5 mouse cellular contexts compared by ENCODE assay signal in the genomic region with DNA sequence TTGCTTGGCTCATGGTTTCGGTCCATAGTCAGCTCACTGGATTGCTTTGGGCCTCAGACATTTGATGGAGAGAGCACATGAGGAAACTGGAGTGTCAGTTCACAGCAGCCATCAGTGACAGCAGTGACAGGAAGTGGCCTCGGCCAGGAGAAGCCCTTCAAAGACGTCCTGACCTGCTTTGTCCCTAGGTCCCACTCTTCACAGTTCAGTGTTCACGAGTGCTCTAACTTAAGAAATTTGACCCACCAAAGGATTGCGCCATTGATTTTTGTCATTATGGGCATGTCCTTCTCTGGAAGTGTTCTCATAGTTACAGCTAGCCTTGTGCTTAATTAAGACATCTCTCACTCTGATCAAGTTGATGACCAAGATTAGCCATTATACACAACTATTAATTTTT. TPM values are rescaled to one million over a fixed set of nuclear protein-coding genes. Genes with fewer than 3 reads are reported as not detected.
DNase-seq lines count a peak whose midpoint lies in the region; ATAC-seq and TF ChIP-seq lines count a peak whose summit lies in the region.
"Not testable (repeated sequence)": the region's sequence is repeated elsewhere in the genome, so short reads cannot be mapped to it uniquely, and the experiment has no call there.

No protein-coding gene starts in this region.

- H3K27me3 ChIP-seq in liver, adult 2 months (ENCODE audit: control insufficient read depth, insufficient read depth, low read length): not testable (repeated sequence)

- 52% methylated on average over 5 of the region's 5 CpGs for WGBS in liver, adult 2 months

- not testable (repeated sequence) for TF ChIP-seq CTCF in liver, adult 2 months (IDR thresholded peaks at IDR 0.05; ENCODE audit: low read depth, low read length)

- TF ChIP-seq POLR2A in liver, adult 2 months (IDR thresholded peaks at IDR 0.05; ENCODE audit: extremely low read depth, insufficient read depth, low read length): not testable (repeated sequence)

- H3K9ac ChIP-seq in liver, adult 2 months (ENCODE audit: low read depth, low read length): not testable (repeated sequence)

- H3K4me1 ChIP-seq in liver, adult 2 months (ENCODE audit: control insufficient read depth, insufficient read depth, low read length): peaks cover 34% of the 10 kb centered on the region

- H3K36me3 ChIP-seq in liver, adult 2 months (ENCODE audit: control insufficient read depth, insufficient read depth, low read length): not testable (repeated sequence)

- H3K79me2 ChIP-seq in liver, adult 2 months (ENCODE audit: control insufficient read depth, insufficient read depth, low read length): peaks cover 50% of the 10 kb centered on the region

- DNase-seq in 416B (ENCODE audit: low read depth): peak; percentile 55
- peak; percentile 34 for DNase-seq in liver, adult 2 months (ENCODE audit: extremely low read depth, low read depth, low spot score)

- H3K27ac ChIP-seq in liver, adult 2 months (replicated peaks; ENCODE audit: insufficient read depth, low read depth, low read length): peak overlapping the region; percentile 64

- H3K4me3 ChIP-seq in liver, adult 2 months (ENCODE audit: insufficient read depth, low read depth, low read length): not testable (repeated sequence)

- peak; percentile 49 for ATAC-seq in activated CD4-positive, CD25-positive, alpha-beta regulatory T cell, adult 4 months
- ATAC-seq in granulocyte monocyte progenitor cell, adult 5-6 weeks (replicated peaks; ENCODE audit: poor library complexity, severe bottlenecking): peak; percentile 67
- peak; percentile 52 for ATAC-seq in megakaryocyte progenitor cell, adult 5-6 weeks (replicated peaks; ENCODE audit: poor library complexity)

RNA-seq across cellular contexts. Expression of a gene that starts 34.2 kb away (rescaled TPM):
- 10 to 100 TPM; 12.0 to 16.7 TPM for polyA plus RNA-seq in activated CD4-positive, CD25-positive, alpha-beta regulatory T cell, adult 4 months (2017; shearing (Covaris generic))
- 60.6 and 67.4 TPM in 2 replicates for total RNA-seq in granulocyte monocyte progenitor cell, adult 5-6 weeks (2014; fragmentation: Nextera tagmentation)
- total RNA-seq in granulocyte monocyte progenitor cell, adult 5-6 weeks (2017): 90.3 and 112 TPM in 2 replicates
- total RNA-seq in liver, adult 2 months (2014; rRNA removed): 30.0 and 30.9 TPM in 2 replicates
- 3.7 and 4.2 TPM in 2 replicates for polyA plus RNA-seq in liver, adult 2 months (2012; rRNA removed)
- 73.2 and 80.2 TPM in 2 replicates for total RNA-seq in megakaryocyte progenitor cell, adult 5-6 weeks (2015)
- 90.9 and 125 TPM in 2 replicates for total RNA-seq in megakaryocyte progenitor cell, adult 5-6 weeks (2017)
